Mouse (Mus musculus): ENCODE measurements around the gene Wfdc6a. TPM values are rescaled to one million over a fixed set of nuclear protein-coding genes. Genes with fewer than 3 reads are reported as not detected.

The Wfdc6a gene
- polyA plus RNA-seq, 1 experiment: not detected

DNA sequence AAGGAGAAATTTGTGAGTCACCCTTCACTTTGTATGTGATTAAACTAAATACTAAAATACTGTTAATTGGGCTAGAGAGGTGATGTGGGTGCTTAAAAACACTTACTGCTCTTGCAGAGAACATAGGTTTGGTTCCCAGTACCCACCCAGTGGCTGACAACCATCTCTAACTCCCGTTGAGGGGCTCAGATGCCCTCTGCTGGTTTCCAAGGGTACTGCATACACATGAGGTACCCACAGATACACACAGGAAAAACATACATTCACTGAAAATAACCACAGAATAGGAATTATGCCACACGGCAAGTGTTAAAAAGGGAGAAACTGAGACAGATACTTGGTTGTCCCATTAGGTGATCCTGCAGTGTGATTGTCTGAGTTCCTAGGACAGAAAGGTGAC is 18.2 kb downstream of the Wfdc6a start:
- Histone ChIP-seq H3K4me3 (ENCODE audit: insufficient read depth, poor library complexity, severe bottlenecking) (no peak overlapping the region), H3ac (ENCODE audit: control insufficient read depth, insufficient read length, low read depth) (no peak overlapping the region), H3K79me3 (ENCODE audit: low read depth) (no peaks in the 10 kb centered on the region), H3K27me3 (ENCODE audit: control insufficient read depth, insufficient read depth, insufficient read length) (peaks cover 77% of the 10 kb centered on the region), H3K79me2 (ENCODE audit: control insufficient read depth, insufficient read depth) (no peaks in the 10 kb centered on the region), H3K36me3 (ENCODE audit: control insufficient read depth, insufficient read depth) (no peaks in the 10 kb centered on the region)
- TF ChIP-seq USF1 (IDR thresholded peaks at IDR 0.05; ENCODE audit: low read depth): no peak
- TF ChIP-seq FOSL1 (IDR thresholded peaks at IDR 0.05; ENCODE audit: insufficient read depth, low read length, poor library complexity, severe bottlenecking): no peak
- TF ChIP-seq CTCF (IDR thresholded peaks at IDR 0.05; ENCODE audit: control insufficient read depth, insufficient read depth, insufficient read length): no peak
- no peak for TF ChIP-seq CEBPB (IDR thresholded peaks at IDR 0.05; ENCODE audit: low read depth)
- TF ChIP-seq MYOD1 (IDR thresholded peaks at IDR 0.05; ENCODE audit: control insufficient read depth, insufficient read length, low read depth): no peak
- no peak for TF ChIP-seq MAX (IDR thresholded peaks at IDR 0.05)
- no peak for TF ChIP-seq MYOG (IDR thresholded peaks at IDR 0.05; ENCODE audit: control insufficient read depth, extremely low read depth, insufficient read length)

DNA sequence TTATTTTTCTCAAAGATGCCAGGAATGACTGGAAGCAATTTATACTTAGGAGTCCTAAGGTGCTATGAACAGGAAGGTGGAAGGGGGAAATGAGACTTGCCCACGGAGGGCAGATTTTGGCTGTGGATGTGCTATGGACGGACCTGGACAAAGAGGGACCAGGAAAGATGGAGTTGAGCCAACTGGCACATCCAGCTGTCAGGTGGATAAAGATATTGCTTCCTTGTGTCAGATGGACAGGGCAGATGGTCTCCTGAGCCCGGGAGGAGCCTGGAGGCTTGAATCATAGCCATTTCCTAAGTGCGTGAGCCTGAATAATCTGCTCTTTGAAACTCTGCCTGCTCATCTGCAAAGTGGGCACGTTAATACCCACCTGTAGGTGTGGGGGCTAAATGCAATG is 20.9 kb downstream of the Wfdc6a start:
- no peak overlapping the region for H3ac ChIP-seq (ENCODE audit: control insufficient read depth, insufficient read length, low read depth)
- no peaks in the 10 kb centered on the region for H3K79me3 ChIP-seq (ENCODE audit: low read depth)
- no peaks in the 10 kb centered on the region for H3K36me3 ChIP-seq (ENCODE audit: control insufficient read depth, insufficient read depth)
- no peak for TF ChIP-seq USF1 (IDR thresholded peaks at IDR 0.05; ENCODE audit: low read depth)
- no peak for TF ChIP-seq MAX (IDR thresholded peaks at IDR 0.05)
- no peak for TF ChIP-seq CEBPB (IDR thresholded peaks at IDR 0.05; ENCODE audit: low read depth)
- TF ChIP-seq MYOD1 (IDR thresholded peaks at IDR 0.05; ENCODE audit: control insufficient read depth, insufficient read length, low read depth): no peak
- TF ChIP-seq MYOG (IDR thresholded peaks at IDR 0.05; ENCODE audit: control insufficient read depth, extremely low read depth, insufficient read length): no peak
- TF ChIP-seq CTCF (IDR thresholded peaks at IDR 0.05; ENCODE audit: control insufficient read depth, insufficient read depth, insufficient read length): no peak
- no peak for TF ChIP-seq FOSL1 (IDR thresholded peaks at IDR 0.05; ENCODE audit: insufficient read depth, low read length, poor library complexity, severe bottlenecking)
- H3K79me2 ChIP-seq (ENCODE audit: control insufficient read depth, insufficient read depth): no peaks in the 10 kb centered on the region
- no peak overlapping the region for H3K4me3 ChIP-seq (ENCODE audit: insufficient read depth, poor library complexity, severe bottlenecking)
- peaks cover 58% of the 10 kb centered on the region for H3K27me3 ChIP-seq (ENCODE audit: control insufficient read depth, insufficient read depth, insufficient read length)

GRCm38 (mm10) chr2:164563339-164564038 is 21.8 kb downstream of the Wfdc6a start:
- no peaks in the 10 kb centered on the region for H3K36me3 ChIP-seq (ENCODE audit: control insufficient read depth, insufficient read depth)
- H3ac ChIP-seq (ENCODE audit: control insufficient read depth, insufficient read length, low read depth): no peak overlapping the region
- H3K27me3 ChIP-seq (ENCODE audit: control insufficient read depth, insufficient read depth, insufficient read length): peaks cover 49% of the 10 kb centered on the region
- no peaks in the 10 kb centered on the region for H3K79me2 ChIP-seq (ENCODE audit: control insufficient read depth, insufficient read depth)
- H3K79me3 ChIP-seq (ENCODE audit: low read depth): no peaks in the 10 kb centered on the region
- no peak overlapping the region for H3K4me3 ChIP-seq (ENCODE audit: insufficient read depth, poor library complexity, severe bottlenecking)
- TF ChIP-seq USF1 (IDR thresholded peaks at IDR 0.05; ENCODE audit: low read depth) (no peak), CTCF (IDR thresholded peaks at IDR 0.05; ENCODE audit: control insufficient read depth, insufficient read depth, insufficient read length) (no peak), MAX (IDR thresholded peaks at IDR 0.05) (no peak), FOSL1 (IDR thresholded peaks at IDR 0.05; ENCODE audit: insufficient read depth, low read length, poor library complexity, severe bottlenecking) (no peak), MYOG (IDR thresholded peaks at IDR 0.05; ENCODE audit: control insufficient read depth, extremely low read depth, insufficient read length) (no peak)

DNA sequence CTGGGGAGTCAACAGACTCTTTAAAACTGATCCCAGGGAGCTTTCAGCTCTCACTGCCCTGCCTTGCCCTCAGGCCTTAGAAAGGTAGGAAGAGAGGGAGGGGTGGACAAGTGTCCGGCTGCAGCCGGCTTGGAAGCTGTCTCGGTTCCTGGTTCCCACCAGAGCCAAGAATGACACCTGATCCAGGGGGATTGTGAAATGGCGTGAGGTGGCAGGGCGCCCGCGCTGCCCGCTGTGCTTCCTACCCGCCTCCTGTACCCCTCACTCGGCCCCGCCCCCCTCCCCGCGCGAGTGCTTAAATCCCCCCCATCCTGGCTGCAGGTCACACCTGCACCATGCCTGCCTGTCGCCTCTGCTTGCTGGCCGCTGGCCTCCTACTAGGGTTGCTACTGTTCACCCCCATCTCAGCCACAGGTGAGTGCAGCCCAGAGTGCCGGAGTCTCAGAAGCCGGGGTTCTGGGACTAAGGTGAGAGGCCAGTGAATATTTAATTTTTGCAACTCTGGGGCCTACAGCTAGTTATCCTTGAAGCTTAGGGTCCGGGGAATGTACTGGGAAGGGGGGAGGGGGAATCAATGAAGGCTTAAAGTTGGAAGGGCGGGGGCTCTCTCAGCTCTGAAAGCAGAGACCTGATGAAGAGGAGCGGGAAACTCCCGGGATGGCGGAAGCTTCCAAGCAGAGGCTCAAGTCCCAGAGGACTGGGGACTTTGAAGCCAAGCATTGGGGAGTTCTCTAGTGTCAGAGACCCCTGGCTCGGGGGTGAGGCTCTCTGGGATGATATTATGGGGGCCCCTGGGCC is 22.7 kb downstream of the Wfdc6a start, which contains the start of gene Wfdc2:
Gene Wfdc2 (plus strand): TSS at position 23 of the 798 bp plus-strand sequence.
- no peak within 1 kb of the TSS for H3K4me3 ChIP-seq (ENCODE audit: insufficient read depth, poor library complexity, severe bottlenecking)
- H3K79me2 ChIP-seq (ENCODE audit: control insufficient read depth, insufficient read depth): no peaks in the 10 kb centered on the region
- H3K79me3 ChIP-seq (ENCODE audit: low read depth): no peaks in the 10 kb centered on the region
- no peaks in the 10 kb centered on the region for H3K36me3 ChIP-seq (ENCODE audit: control insufficient read depth, insufficient read depth)
- peaks cover 48% of the 10 kb centered on the region for H3K27me3 ChIP-seq (ENCODE audit: control insufficient read depth, insufficient read depth, insufficient read length)
- H3ac ChIP-seq (ENCODE audit: control insufficient read depth, insufficient read length, low read depth): no peak within 1 kb of the TSS
- no peak for TF ChIP-seq CEBPB (IDR thresholded peaks at IDR 0.05; ENCODE audit: low read depth)
- no peak for TF ChIP-seq MYOG (IDR thresholded peaks at IDR 0.05; ENCODE audit: control insufficient read depth, extremely low read depth, insufficient read length)
- TF ChIP-seq FOSL1 (IDR thresholded peaks at IDR 0.05; ENCODE audit: insufficient read depth, low read length, poor library complexity, severe bottlenecking): no peak
- no peak for TF ChIP-seq MAX (IDR thresholded peaks at IDR 0.05)
- TF ChIP-seq MYOD1 (IDR thresholded peaks at IDR 0.05; ENCODE audit: control insufficient read depth, insufficient read length, low read depth): no peak
- no peak for TF ChIP-seq CTCF (IDR thresholded peaks at IDR 0.05; ENCODE audit: control insufficient read depth, insufficient read depth, insufficient read length)
- TF ChIP-seq USF1 (IDR thresholded peaks at IDR 0.05; ENCODE audit: low read depth): no peak

GRCm38 (mm10) chr2:164560106-164560505 is 25.1 kb downstream of the Wfdc6a start:
- Histone ChIP-seq H3ac (ENCODE audit: control insufficient read depth, insufficient read length, low read depth) (no peak overlapping the region), H3K79me3 (ENCODE audit: low read depth) (no peaks in the 10 kb centered on the region), H3K27me3 (ENCODE audit: control insufficient read depth, insufficient read depth, insufficient read length) (peaks cover 41% of the 10 kb centered on the region), H3K79me2 (ENCODE audit: control insufficient read depth, insufficient read depth) (no peaks in the 10 kb centered on the region), H3K4me3 (ENCODE audit: insufficient read depth, poor library complexity, severe bottlenecking) (no peak overlapping the region), H3K36me3 (ENCODE audit: control insufficient read depth, insufficient read depth) (no peaks in the 10 kb centered on the region)
- TF ChIP-seq CEBPB (IDR thresholded peaks at IDR 0.05; ENCODE audit: low read depth) (no peak), MYOD1 (IDR thresholded peaks at IDR 0.05; ENCODE audit: control insufficient read depth, insufficient read length, low read depth) (no peak), CTCF (IDR thresholded peaks at IDR 0.05; ENCODE audit: control insufficient read depth, insufficient read depth, insufficient read length) (no peak), USF1 (IDR thresholded peaks at IDR 0.05; ENCODE audit: low read depth) (no peak), MAX (IDR thresholded peaks at IDR 0.05) (no peak)

Measured in C2C12 (cell line).